Mouse (Mus musculus) frontal cortex, postnatal 14 days (tissue): ENCODE data around the gene Tmem91.

ENCODE experiments used
- DNase-seq, 2 experiments: peaks; one replicate each; pipeline ENCODE4 v3.0.0; 2022; ENCODE audit warnings: low spot score in 2 of 2

The Tmem91 gene

DNA sequence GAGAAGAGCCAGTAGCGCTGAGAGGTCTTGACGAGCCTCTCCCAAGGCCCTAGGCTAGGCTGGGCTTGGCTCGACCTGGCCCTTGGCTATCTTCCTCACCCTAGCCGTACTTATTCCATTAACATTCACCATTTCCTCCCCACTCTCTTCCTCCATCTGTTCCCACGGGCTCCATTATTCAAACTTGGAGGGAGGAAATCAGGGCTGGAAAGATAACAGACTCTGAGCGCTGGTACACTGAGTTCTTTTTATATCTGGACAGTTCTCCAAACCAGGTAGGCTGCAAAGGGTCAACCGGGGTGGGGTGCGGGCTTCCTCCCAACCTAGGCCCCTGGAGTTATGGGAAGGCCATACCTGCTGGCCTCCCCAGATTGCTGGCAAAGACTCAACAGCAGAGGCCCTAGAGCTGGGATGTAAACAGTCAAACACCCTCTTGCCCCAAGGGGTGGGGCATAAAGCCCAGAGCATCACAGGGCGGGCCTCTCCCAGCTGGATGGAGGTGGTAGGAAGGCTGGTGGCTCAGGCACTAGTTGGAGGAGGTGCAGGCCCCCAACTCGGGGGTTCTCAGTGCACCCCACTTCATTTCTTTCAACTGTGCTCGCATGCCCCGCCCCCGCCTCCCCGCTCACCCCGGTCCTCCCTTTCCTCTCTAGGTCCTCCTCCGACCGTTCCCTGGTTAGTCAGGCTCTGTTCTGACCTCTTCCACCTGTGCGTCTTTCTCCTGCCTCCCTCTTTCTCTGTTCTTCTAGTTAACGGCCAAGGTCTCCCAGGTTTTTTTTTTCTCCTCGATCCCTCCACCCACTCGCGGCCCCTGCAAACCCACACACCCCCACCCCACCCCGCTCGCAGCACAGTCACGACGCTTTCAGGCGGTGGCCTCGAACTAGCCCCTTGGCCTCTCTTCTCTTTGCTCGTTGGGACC lies 48.2 kb downstream of the Tmem91 start, which contains the start of gene B3gnt8:
Gene B3gnt8 (plus strand): TSS at position 146 of the 922 bp plus-strand sequence.
- DNase-seq: no peak

DNA sequence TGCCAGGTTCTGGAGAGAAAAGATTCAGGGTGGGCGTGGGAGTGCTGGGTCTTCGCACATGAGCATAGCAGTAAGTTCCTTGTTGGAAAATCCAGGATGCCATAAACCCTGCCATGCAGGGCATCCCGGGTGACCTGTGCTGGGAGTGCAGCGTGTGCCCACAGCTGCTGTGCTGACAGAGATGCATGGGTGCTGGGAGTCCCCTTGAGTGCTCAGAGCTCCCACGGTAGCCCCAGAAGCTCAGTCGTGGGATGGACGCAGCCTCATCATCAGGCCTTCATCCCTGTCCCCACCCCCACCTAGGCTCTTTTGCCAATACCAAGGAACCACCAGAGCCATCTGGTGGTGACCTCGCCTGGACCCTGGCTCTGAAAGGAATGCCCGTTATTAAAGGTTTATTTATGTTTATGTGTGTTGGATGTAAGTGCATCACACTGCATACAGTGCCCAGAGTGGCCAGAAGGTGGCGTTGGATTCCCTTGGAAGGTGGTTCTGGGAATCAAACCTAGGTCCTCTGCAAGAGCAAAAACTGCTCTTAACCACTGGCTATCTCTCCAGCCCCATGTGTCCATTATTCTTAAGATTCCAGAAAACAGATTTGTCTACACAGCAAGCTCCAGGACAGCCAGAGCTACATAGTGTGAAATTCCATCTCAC lies 49.2 kb downstream of the Tmem91 start:
- no peak for DNase-seq

DNA sequence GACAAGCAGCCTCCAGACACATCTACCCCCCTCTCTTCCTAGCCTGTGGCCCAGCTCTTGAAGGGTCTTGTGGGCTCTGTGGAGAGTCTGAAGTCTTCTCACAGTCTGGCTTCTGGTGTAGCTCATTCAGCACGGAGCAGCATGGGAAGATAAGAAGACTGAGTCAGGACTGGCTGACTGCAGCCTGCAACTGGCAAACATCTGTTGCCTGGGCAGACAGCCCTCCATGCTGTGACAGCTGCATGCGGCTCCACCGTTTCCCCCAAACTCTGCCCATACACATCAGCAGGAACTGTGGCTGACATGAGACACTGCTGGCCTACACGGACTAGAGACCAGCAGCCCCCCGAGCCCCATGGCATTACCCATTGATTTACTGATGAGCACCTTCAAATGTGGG lies 50.1 kb downstream of the Tmem91 start:
- DNase-seq: no peak

DNA sequence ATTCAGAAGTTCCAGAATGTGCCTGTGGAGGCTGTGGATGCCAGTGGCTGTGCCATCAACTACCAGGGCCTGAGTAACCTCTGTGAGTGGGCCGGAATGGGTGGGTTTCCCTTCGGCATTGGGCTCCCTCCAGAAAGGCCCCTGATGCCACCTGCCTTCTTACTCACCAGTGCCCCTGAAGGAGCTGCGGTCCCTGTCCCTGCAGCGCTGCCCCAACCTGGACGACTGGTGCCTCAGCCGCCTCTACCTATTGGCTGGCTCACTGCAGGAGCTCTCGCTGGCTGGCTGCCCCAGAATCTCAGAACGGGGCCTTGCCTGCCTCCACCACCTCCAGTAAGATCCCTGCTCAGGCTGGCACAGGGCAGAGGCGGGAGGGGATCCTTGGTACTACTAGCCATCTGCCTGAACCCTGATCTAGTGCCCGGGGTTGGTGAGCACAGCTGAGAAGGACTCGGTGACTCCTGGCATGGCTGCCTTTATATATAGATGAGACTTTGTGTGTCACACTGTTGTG lies 51.1 kb downstream of the Tmem91 start:
- no peak for DNase-seq

DNA sequence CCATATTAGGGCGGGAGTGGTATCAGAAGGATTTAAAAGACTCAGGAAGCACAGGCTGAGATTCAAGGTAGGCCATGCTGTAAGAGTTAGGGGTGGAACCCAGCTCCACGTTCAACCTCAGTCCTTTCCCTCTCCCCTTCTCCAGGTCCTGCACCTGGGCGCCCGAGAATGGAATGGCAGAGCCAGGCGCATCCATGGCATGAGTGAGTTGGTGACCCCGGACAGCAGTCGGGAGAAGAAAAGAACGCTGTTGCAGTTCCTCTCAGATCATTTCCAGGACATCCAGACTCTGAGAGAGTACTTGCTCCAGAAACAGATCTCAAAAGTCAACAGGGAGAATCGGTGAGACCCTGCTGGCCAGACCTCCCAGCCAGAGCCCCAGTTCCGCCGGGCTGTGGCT lies 54.2 kb downstream of the Tmem91 start:
- DNase-seq: no peak

DNA sequence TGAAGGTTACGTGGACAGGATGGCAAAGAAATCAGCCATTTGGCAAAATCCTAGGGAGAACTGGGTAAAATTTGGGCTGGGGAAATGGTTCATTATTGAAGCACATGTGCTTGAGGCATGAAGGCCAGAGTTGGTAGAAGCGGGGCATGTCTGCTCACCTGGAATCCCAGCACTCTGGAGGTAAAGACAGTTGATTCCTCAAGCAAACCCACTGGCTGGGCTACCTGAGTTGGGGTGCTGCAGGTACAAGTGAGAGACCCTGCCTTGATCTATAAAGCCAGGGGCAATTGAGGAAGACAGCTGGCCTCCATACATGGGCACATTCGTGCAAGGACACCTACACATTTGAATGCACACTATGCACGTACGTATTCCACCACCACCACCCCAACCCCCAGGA lies 54.9 kb downstream of the Tmem91 start:
- peak in 1 of 2 experiments; percentile 6 for DNase-seq

DNA sequence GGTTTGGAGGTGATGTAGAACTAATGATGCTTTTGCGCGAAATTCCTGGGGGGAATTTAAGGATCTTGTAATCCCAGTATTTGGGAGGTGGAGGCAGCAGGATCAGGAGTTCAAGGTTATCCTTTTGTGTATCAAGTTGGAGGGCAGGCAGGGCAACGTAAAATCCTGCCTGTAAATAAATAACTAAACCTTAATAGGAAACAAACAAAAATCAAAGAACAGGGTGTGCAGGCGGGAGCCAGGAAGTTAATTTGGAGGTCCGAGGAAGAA lies 55.3 kb downstream of the Tmem91 start:
- no peak for DNase-seq
